Mouse (Mus musculus) retina, postnatal 1 day (tissue): Measurements from ENCODE around the gene B3gat1.

Source experiments
- DNase-seq: peaks from one replicate; pipeline ENCODE4 v3.0.0-alpha.2; 2012

The B3gat1 gene

GRCm38 (mm10) chr9:26778421-26778820 lies 44.9 kb downstream of the B3gat1 start:
- DNase-seq = no peak

DNA sequence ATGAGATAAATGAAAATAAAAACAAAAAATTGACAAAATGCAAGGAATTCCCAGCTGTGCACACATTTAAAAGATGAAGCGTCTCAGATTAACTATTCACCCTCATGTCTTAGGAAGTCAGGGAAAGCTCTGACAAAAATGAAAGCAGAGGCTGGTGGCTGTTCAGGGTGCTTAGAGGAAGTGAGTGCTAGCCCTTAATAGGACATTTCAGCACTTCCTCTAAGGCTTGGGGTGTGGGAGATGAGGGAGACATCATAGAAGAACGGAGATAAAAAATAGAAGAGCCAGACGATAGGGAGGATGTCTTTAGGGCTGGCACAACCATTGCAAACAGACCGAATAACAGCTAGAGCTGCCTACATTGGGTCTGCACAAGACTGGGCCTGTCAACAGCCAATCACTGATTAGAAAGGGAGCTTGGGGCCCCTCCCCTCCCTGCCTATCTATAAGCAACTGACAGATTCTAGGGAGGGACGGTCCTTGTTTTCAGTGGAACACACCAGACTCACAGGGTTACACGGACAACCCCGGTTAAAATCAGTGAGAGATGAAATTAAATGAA lies 50.0 kb downstream of the B3gat1 start:
- DNase-seq = peak; percentile 18

DNA sequence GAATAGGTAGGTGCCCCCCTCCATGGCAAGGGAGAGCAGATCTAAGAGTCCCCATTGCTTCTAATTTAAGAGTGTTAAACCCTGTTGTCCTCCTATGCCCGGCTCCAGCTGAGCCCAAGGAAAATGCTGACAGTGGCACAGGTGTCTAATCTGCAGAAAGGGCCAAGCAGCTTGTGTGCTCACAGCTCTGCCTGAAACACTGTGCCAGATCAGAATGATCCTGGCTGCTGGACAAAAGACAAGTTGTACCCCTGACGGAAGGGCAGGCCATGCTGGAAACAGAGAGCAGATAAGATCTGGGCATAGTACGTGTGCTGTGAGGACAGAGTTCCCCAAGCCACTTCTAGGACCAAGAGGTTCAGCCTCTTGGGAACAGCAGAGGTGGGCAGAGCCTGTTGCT lies 59.3 kb downstream of the B3gat1 start:
- no peak for DNase-seq

- DNase-seq = no peak
Measured at GRCm38 (mm10) chr9:26798205-26798604, 64.7 kb downstream of the B3gat1 start.

DNA sequence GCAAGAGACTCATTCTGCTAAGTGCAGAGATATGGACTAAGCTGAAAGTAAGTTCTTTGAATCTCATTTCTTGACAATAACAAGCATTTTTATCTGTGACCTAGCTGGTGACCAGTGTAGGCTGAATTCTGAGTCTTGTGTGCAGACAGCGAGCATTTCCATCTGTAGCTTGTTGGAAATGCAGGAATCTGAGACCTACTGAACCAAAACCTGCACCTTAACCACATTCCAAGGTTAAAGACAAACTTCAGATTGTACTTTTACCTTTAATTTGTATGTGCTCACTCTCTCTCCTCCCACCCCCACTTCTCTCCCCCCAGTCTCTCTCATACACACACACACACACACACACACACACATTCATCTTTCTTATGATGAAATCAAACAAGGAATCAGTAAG lies 65.2 kb downstream of the B3gat1 start:
- no peak for DNase-seq

- no peak for DNase-seq
Measured at GRCm38 (mm10) chr9:26800357-26800756, 66.8 kb downstream of the B3gat1 start.

DNA sequence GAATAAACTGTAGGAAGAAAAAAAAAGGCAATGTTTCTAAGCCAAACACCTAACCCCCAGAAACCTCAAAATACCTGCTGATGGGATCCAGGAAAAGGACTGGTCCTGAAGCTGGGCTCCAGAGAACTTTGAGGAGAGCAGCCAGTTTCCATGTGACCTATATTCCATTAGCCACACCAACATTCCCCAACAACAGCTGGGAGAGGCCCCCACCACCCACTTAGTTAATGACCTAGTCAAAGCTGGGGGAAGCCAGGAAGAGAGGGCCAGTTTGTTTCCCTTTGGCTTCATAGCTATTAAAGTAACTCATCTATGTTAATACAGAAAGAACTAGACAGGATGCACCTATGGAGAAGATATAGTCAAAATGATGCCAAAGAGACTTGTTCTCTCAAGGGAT lies 70.8 kb downstream of the B3gat1 start:
- DNase-seq = peak; percentile 67

DNA sequence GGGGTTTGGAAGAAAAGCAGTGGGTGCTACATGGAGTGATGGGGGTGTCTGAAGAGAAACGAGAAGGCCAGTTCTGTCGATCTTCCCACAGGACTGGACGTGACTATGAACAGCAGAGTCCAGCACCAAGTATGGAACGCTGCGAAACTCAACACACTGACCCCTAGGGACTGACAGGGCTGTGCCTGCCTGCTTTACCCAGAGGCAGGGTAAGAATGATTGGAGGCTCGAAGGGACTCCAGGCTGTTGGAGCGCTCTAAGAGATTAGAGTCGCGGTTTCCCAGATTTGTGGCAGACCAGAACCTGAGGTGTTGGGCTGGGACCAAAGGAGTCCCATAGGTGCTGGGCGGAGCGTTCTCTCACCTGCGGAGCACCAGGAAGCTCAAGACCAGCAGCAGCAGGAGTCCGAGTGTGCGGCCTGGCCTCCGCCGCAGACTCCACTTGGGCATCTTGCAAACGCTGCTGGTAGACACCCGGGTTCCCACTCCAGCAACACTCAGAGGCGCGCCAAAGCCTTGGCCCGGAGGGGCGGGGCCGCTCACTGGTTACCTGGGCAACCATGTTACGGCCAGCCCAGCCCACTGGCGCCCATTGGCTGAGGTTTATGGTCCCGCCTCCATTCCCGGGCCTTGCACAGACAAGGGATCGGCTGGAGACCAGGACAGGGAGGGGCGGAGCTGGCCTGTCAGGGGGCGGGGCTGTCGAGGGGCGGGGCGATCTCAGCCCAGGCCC lies 72.6 kb downstream of the B3gat1 start, which contains the start of gene Glb1l2:
Gene Glb1l2, minus strand, starts transcription at position 534 of the 732 bp plus-strand sequence.
- DNase-seq = peak; percentile 98

DNA sequence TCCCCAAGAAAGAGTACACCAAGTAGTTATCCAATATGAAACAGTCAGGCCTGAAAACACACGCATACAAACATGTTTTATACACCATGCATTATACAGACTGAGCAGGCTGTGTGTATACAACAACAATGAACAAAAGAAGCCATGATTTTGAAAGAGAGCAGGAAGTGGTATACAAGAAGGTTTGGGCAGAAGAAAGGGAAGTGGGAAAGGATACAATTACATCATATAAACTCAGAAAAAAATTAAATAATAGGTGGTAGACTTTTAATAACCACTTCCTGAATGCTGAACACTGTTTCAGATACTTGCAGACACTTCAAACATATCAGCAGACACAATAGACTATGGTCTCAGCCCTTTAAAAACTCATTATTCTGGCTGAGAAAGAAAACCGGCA lies 75.2 kb downstream of the B3gat1 start:
- no peak for DNase-seq
